Comparison of ENCODE assay signal across 26 mouse cellular contexts in genomic region chr8:45264918-45265317, GRCm38 (mm10). TPM values are rescaled to one million over a fixed set of nuclear protein-coding genes. Genes with fewer than 3 reads are reported as not detected.
DNase-seq lines count a peak whose midpoint lies in the region; ATAC-seq and TF ChIP-seq lines count a peak whose summit lies in the region.
"Had no signal": no experiment of that assay in that cellular context is flagged by ENCODE, and none has a peak within 500 bp of the region (broad histone marks: within the 10 kb centered on the region; RNA-seq: fewer than 3 reads in every experiment).

No protein-coding gene starts in this region.

- no peak; the same call in 1 of the 2 replicates for TF ChIP-seq EP300 in liver, postnatal 0 days (IDR thresholded peaks at IDR 0.05; ENCODE audit: low read depth)

- 21% methylated on average over 4 of the region's 4 CpGs for WGBS in liver, adult 2 months
- 44% methylated on average over 4 of the region's 4 CpGs for WGBS in liver, embryonic 13.5 days (ENCODE audit: insufficient replicate concordance)
- WGBS in liver, postnatal 0 days (ENCODE audit: insufficient replicate concordance): 40% methylated on average over 4 of the region's 4 CpGs

- peak overlapping the region; percentile 72 for H3K9ac ChIP-seq in liver, adult 2 months (ENCODE audit: low read depth, low read length)
- no peak overlapping the region for H3K9ac ChIP-seq in liver, embryonic 13.5 days
- H3K9ac ChIP-seq in liver, postnatal 0 days (replicated peaks): no peak overlapping the region
- H3K9ac ChIP-seq: forebrain, embryonic 13.5 days; forebrain, postnatal 0 days; hindbrain, embryonic 13.5 days had no signal

- peaks cover 11% of the 10 kb centered on the region for H3K36me3 ChIP-seq in liver, adult 2 months (ENCODE audit: control insufficient read depth, insufficient read depth, low read length)
- no peaks in the 10 kb centered on the region for H3K36me3 ChIP-seq in liver, embryonic 13.5 days
- H3K36me3 ChIP-seq in liver, postnatal 0 days (replicated peaks; ENCODE audit: insufficient read depth, low read length): no peaks in the 10 kb centered on the region
- H3K36me3 ChIP-seq: embryonic facial prominence, embryonic 10.5 days; hindbrain, embryonic 13.5 days had no signal

- H3K4me1 ChIP-seq in liver, adult 2 months (ENCODE audit: control insufficient read depth, insufficient read depth, low read length): peaks cover 48% of the 10 kb centered on the region
- H3K4me1 ChIP-seq in liver, embryonic 13.5 days (replicated peaks): peaks cover 7% of the 10 kb centered on the region; the same call in 1 of the 2 replicates
- peaks cover 17% of the 10 kb centered on the region for H3K4me1 ChIP-seq in liver, postnatal 0 days (ENCODE audit: insufficient read depth)
- H3K4me1 ChIP-seq: embryonic facial prominence, embryonic 10.5 days; forebrain, embryonic 13.5 days; hindbrain, embryonic 13.5 days had no signal

- no peak overlapping the region for H3K4me3 ChIP-seq in liver, adult 2 months (ENCODE audit: insufficient read depth, low read depth, low read length)
- H3K4me3 ChIP-seq in liver, embryonic 13.5 days (replicated peaks): no peak overlapping the region
- H3K4me3 ChIP-seq in liver, postnatal 0 days (ENCODE audit: low read depth, low read length): no peak overlapping the region
- H3K4me3 ChIP-seq: embryonic facial prominence, embryonic 10.5 days; forebrain, embryonic 13.5 days; gastrocnemius, adult 2 months; hindbrain, embryonic 13.5 days had no signal

- no peaks in the 10 kb centered on the region; the same call in 1 of the 2 replicates for H3K9me3 ChIP-seq in liver, embryonic 13.5 days (replicated peaks)
- no peaks in the 10 kb centered on the region for H3K9me3 ChIP-seq in liver, postnatal 0 days (ENCODE audit: low read length)
- H3K9me3 ChIP-seq: forebrain, embryonic 13.5 days had no signal

- H3K4me2 ChIP-seq in liver, embryonic 13.5 days: no peak overlapping the region
- H3K4me2 ChIP-seq in liver, postnatal 0 days (ENCODE audit: low read depth, low read length): no peak overlapping the region
- H3K4me2 ChIP-seq: forebrain, embryonic 13.5 days; hindbrain, embryonic 13.5 days had no signal

- H3K79me2 ChIP-seq in liver, adult 2 months (ENCODE audit: control insufficient read depth, insufficient read depth, low read length): no peaks in the 10 kb centered on the region

- TF ChIP-seq POLR2A in liver, adult 2 months (IDR thresholded peaks at IDR 0.05; ENCODE audit: extremely low read depth, insufficient read depth, low read length): no peak

- no peaks in the 10 kb centered on the region for H3K27me3 ChIP-seq in liver, adult 2 months (ENCODE audit: control insufficient read depth, insufficient read depth, low read length)
- H3K27me3 ChIP-seq in liver, embryonic 13.5 days: no peaks in the 10 kb centered on the region
- no peaks in the 10 kb centered on the region for H3K27me3 ChIP-seq in liver, postnatal 0 days (ENCODE audit: insufficient read depth, low read length)
- H3K27me3 ChIP-seq: forebrain, embryonic 13.5 days; hindbrain, embryonic 13.5 days had no signal

- DNase-seq in liver, adult 2 months (ENCODE audit: extremely low read depth, low read depth, low spot score): peak; percentile 99
- DNase-seq in liver: no peak
- DNase-seq in liver, embryonic 13.5 days: no peak
- DNase-seq in liver, postnatal 0 days: peak; percentile 36
- DNase-seq in cerebellum, postnatal 25 days: no peak
- no peak for DNase-seq in urinary bladder, adult 18-20 months (ENCODE audit: low spot score in 2 of 2)
- DNase-seq in gastrocnemius, postnatal 14 days: no peak
- DNase-seq in heart, postnatal 4 days: no peak
- DNase-seq: adrenal gland, postnatal 10 days; cerebellum, adult 11 months; cerebellum, adult 8-10 months; cerebellum, postnatal 36 days; forebrain, postnatal 0 days; gastrocnemius, adult 2 months; gastrocnemius, postnatal 36 days; heart, adult 11 months; heart, postnatal 10 days had no signal

- intact Hi-C loops in gastrocnemius, postnatal 14 days (cut with DNase I; ENCODE audit: low total_unique reads): no loop called here

- ATAC-seq in liver, embryonic 13.5 days (ENCODE audit: low read depth): peak; percentile 71
- peak; percentile 81 for ATAC-seq in liver, postnatal 0 days
- ATAC-seq: forebrain, embryonic 13.5 days; forebrain, postnatal 0 days had no signal

- peak overlapping the region; percentile 99 for H3K27ac ChIP-seq in liver, adult 2 months (replicated peaks; ENCODE audit: insufficient read depth, low read depth, low read length)
- H3K27ac ChIP-seq in liver, embryonic 13.5 days: no peak overlapping the region
- peak overlapping the region; percentile 92 for H3K27ac ChIP-seq in liver, postnatal 0 days (ENCODE audit: low read depth)
- H3K27ac ChIP-seq: embryonic facial prominence, embryonic 10.5 days; forebrain, embryonic 13.5 days; gastrocnemius, adult 2 months; hindbrain, embryonic 13.5 days had no signal

- TF ChIP-seq CTCF in liver, adult 2 months (IDR thresholded peaks at IDR 0.05; ENCODE audit: low read depth, low read length): no peak
- TF ChIP-seq CTCF in liver, postnatal 0 days (IDR thresholded peaks at IDR 0.05; ENCODE audit: low read depth): no peak

RNA-seq across cellular contexts. Expression of gene F11, which starts 3.1 kb away (rescaled TPM):
- total RNA-seq in liver, adult 2 months (2014; rRNA removed): 80.9 and 92.1 TPM in 2 replicates
- 21.6 and 26.1 TPM in 2 replicates for polyA plus RNA-seq in liver, adult 2 months (2012; rRNA removed)
- polyA plus RNA-seq in liver, embryonic 13.5 days (2015; fragmentation: Nextera tagmentation; extraction: Ambion mirVana): 7.6 and 9.7 TPM in 2 replicates
- polyA plus RNA-seq in liver, postnatal 0 days (2015; fragmentation: Nextera tagmentation; extraction: Ambion mirVana): 55.4 and 60.8 TPM in 2 replicates
- not detected for total RNA-seq in gastrocnemius, postnatal 14 days (2021)
- total RNA-seq in heart, postnatal 4 days (2021): not detected
- total RNA-seq: forebrain, postnatal 0 days; gastrocnemius, adult 2 months; gastrocnemius, postnatal 36 days; heart, postnatal 10 days; hematopoietic stem cell, adult 5-6 weeks; MEL had no signal
- polyA plus RNA-seq: brain, embryonic 14.5 days; C2C12; embryonic facial prominence, embryonic 10.5 days; embryonic facial prominence, embryonic 14.5 days; forebrain, embryonic 13.5 days; forebrain, postnatal 0 days; heart, embryonic 14.5 days; hindbrain, embryonic 13.5 days had no signal

RNA-seq across cellular contexts. Expression of gene Klkb1, which starts 29.7 kb away (rescaled TPM):
- total RNA-seq in liver, adult 2 months (2014; rRNA removed): 205 and 206 TPM in 2 replicates
- polyA plus RNA-seq in liver, adult 2 months (2012; rRNA removed): 62.6 and 67.7 TPM in 2 replicates
- polyA plus RNA-seq in liver, embryonic 13.5 days (2015; fragmentation: Nextera tagmentation; extraction: Ambion mirVana): 2.2 and 2.5 TPM in 2 replicates
- 29.5 and 30.1 TPM in 2 replicates for polyA plus RNA-seq in liver, postnatal 0 days (2015; fragmentation: Nextera tagmentation; extraction: Ambion mirVana)
- not detected for total RNA-seq in gastrocnemius, postnatal 14 days (2021)
- not detected for total RNA-seq in heart, postnatal 4 days (2021)
- total RNA-seq: gastrocnemius, adult 2 months; gastrocnemius, postnatal 36 days; heart, postnatal 10 days; hematopoietic stem cell, adult 5-6 weeks; MEL had no signal
- polyA plus RNA-seq: C2C12; embryonic facial prominence, embryonic 10.5 days; forebrain, embryonic 13.5 days; heart, embryonic 14.5 days; hindbrain, embryonic 13.5 days had no signal

RNA-seq across cellular contexts. Expression of gene Gm45753, which starts 43.3 kb away (rescaled TPM):
- 0.37 and 1.3 TPM in 2 replicates for total RNA-seq in liver, adult 2 months (2014; rRNA removed)
- 0.21 and 0.24 TPM in 2 replicates for polyA plus RNA-seq in liver, adult 2 months (2012; rRNA removed)
- polyA plus RNA-seq in liver, embryonic 13.5 days (2015; fragmentation: Nextera tagmentation; extraction: Ambion mirVana): 3.9 and 5.3 TPM in 2 replicates
- 41.6 and 42.7 TPM in 2 replicates for polyA plus RNA-seq in liver, postnatal 0 days (2015; fragmentation: Nextera tagmentation; extraction: Ambion mirVana)
- total RNA-seq in gastrocnemius, postnatal 14 days (2021): not detected
- total RNA-seq in heart, postnatal 4 days (2021): not detected
- total RNA-seq: forebrain, postnatal 0 days; gastrocnemius, adult 2 months; gastrocnemius, postnatal 36 days; heart, postnatal 10 days; hematopoietic stem cell, adult 5-6 weeks; MEL had no signal
- polyA plus RNA-seq: brain, embryonic 14.5 days; C2C12; embryonic facial prominence, embryonic 14.5 days; forebrain, embryonic 13.5 days; heart, embryonic 14.5 days; hindbrain, embryonic 13.5 days had no signal

Comparison
In these comparisons a context has a peak if more than half of its experiments do, and no peak if none do; other contexts are left out.
1. DNase-seq: peak in liver, adult 2 months (single experiment) and liver, postnatal 0 days (single experiment); none in liver (single experiment), liver, embryonic 13.5 days (single experiment), cerebellum, postnatal 25 days (0 of 2), urinary bladder, adult 18-20 months (0 of 2), gastrocnemius, postnatal 14 days (single experiment) and heart, postnatal 4 days (single experiment).
2. RNA of gene F11, which starts 3.1 kb away (total RNA-seq): 80.9 to 92.1 TPM in liver, adult 2 months; not detected in heart, postnatal 4 days and not detected in gastrocnemius, postnatal 14 days; every median in the first group is over 10 times any median in the second.
3. RNA of gene Klkb1, which starts 29.7 kb away (total RNA-seq): 205 to 206 TPM in liver, adult 2 months; not detected in heart, postnatal 4 days and not detected in gastrocnemius, postnatal 14 days; every median in the first group is over 100 times any median in the second.